Mouse (Mus musculus) thymus, adult 2 months (tissue): ENCODE measurements around the gene Plekhs1.

Source experiments
- CTCF ChIP-seq: fragments of 200-500 bp; IDR thresholded peaks from 2 replicates; pipeline ENCODE4 v1.5.1; 2012; ENCODE audit warnings: mild to moderate bottlenecking, control low read depth, low read length, moderate library complexity, borderline replicate concordance; ENCODE audit not compliant: control insufficient read depth, poor library complexity, insufficient read depth; ENCODE audit errors: extremely low read depth
- POLR2A ChIP-seq: fragments of 200-500 bp; IDR thresholded peaks from 2 replicates; pipeline ENCODE4 v1.6.1; 2012; ENCODE audit warnings: mild to moderate bottlenecking, low read length, control low read depth, moderate library complexity; ENCODE audit not compliant: control insufficient read depth, poor library complexity, insufficient read depth; ENCODE audit errors: extremely low read depth

- TF ChIP-seq CTCF, result no peak
- TF ChIP-seq POLR2A, result no peak
Observed at GRCm38 (mm10) chr19:56420345-56420744, 41.1 kb upstream of the Plekhs1 start.
